Mouse (Mus musculus) 3134 (cell line): ENCODE data around the gene Sspo.

Experiments used
- DNase-seq: peaks from one replicate; pipeline ENCODE4 v3.0.0-alpha.2; 2011; ENCODE audit warnings: low spot score; ENCODE audit not compliant: insufficient read length; ENCODE audit errors: extremely low read depth

Gene Sspo

DNA sequence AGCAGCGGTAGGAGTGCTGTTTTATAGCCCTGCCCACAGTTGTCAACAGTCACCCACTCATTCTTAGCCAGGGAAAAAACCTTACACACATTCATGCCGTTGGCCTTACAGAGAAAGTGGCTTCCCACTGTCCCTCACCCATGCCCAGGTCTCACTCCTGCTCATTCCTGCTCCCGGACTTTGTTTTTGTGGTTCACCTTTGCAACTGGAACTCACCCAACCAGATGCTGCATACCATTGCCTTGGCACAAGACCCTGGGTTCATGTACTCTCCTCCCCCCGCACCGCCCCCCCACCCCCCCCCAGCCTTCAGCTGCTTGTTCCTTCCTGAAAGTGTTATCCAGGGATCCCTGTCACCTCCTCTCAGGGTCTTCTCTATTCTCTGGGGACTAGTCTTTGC, 12.9 kb upstream of the Sspo start:
- no peak for DNase-seq

DNA sequence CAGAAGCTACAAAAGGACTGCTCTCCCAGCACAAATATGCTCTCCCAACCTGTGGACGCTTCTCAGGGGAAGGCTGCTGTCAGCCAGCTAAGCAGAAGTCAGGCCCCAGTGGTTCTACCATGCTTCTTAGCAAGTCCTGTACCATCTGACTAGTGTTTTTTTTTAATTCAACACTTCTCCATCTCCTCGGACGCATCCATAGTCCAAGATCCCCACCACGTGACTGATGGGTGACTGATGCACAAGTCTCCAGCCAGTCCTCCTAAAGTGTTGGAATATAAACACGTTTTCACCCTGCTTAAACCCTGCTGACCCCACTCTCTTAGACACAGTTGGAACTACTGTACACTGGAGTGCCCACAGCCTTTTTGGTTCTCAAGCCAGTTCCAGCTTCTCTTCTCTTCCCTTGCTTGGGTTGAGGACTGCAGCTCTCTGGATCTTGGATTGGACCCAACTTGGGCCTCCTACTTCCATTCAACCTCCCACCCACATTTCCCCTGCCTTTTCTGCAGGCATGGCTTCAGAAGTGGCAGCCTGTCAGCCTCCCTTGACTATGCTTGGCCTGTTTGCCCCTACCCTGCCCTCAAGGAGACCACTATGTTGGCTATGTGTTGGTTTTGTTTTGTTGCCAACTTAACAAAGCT, 12.2 kb upstream of the Sspo start:
- DNase-seq, result no peak

DNA sequence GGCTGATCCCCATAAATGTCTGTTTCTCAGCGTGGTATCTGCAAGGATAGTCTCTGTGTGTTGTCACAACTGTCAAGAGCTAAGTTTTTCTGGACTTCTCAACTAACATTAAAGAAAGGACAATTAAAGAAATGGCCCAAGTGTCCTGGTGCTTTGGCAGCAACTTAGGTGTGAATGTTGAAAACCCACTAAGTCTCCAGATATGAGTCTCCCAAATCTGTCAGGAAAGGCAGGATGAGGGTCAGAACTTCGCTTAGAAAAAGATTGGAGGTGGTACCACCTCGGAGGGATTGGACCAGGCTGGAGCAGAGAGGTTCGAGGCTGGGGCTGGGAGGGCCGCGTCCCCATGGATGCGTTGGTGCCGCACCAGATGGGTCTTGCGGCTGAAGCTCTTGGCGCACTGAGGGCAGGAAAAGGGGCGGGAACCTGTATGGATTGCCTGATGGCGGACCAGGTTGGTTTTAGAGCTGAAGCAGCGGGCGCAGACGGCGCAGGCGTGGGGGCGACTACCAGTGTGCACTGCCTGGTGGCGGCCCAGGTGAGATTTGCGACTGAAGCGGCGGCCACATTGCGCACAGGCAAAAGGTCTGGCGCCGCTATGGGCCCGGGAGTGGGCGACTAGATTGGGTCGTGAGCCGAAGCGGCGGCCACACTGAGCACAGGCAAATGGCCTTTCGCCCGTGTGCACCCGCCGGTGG, 10.2 kb upstream of the Sspo start:
- no peak for DNase-seq

DNA sequence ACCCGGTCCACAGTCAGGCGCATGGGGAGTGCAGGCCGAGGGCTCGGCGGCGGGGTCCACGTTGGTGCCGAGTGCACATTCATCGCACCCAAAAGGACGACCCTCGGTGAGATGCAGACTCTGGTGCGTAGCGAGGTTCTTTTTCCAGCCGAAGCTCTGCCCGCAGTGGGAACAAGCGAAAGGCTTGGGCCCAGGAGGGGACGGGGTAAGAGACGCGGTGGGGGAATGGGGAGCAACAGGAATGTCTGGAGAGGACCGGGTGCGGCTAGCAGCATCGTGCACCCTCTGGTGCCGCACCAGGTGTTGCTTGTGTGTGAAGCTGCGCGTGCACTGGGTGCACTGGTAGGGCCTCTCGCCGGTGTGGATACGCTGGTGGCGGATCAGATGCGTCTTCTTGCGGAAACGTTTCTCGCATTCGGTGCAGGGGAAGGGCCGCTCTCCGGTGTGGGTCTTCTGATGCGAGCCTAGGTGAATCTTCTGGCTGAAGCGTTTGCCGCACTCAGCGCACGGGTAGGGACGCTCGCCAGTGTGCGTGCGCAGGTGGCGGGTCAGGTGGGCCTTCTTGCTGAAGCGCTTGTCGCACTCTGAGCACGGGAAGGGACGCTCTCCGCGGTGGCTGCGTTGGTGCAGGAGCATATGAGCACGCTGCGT, 9.4 kb upstream of the Sspo start:
- DNase-seq, result no peak

DNA sequence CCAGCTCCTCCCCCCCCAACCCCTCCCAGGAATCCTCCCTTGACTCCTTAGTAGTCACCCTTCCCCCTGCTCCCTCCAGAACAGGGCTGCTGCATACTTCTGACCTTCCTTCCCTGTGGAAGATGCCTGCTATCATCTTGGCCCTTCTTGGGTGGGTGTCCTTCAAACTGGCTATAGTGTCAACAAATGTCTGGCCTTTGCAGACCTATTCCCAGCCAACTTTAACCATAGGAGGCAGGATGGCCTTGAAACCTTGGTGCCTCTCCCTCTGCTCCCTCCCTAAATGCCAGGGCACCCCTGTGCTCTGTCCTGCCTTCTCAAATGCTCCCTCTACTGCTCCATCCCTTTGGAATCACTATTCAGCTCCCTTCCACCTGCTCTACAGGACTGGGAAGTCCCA, 8.4 kb upstream of the Sspo start:
- no peak for DNase-seq

- DNase-seq, result no peak
These were observed 7.6 kb upstream of the Sspo start for GRCm38 (mm10) chr6:48440306-48441014.

- DNase-seq, result no peak
These were observed 4.3 kb upstream of the Sspo start for GRCm38 (mm10) chr6:48443592-48444309.

DNA sequence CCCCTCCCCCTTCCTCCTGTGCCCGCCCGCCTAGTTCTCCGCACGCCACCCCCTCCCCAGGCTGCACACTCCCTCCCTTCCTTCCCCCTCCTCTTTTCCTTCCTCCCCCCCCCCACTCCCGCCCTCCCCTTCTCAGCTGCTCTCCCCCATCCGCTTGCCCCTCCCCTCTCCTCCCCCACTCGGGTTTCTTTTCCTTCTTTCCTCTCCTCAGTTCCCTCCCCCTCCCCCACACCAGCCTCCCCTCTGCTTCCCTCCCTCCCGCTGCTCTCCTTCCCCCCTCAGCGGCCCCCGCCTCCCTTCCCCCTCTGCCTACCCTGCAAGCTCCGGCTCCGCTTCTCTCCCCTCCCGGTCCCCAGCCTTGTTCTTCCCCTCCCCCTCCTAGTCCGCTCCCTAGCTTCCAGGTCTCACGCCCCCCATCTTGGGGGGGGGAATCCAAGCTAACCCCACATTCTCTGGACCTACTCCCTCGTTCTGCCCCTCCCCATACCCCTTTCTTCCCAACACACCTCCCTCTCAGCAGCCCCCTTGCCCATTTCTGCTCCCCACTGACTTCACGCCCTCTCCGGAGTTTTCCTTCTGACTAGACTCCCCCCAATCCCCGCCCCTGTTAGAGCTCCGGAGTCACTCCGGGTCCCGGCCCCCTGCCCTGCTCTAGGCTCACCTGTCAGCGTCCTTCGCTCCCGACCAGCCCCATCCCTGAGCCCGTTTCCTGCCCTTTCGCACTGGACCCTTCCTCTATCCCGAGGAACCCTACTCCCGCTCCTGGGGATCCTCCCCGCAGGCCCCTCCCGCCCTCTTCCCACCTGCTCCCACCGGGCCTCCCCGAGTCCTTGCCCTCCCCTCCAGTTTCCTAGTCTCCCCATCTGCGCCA, 3.5 kb upstream of the Sspo start:
- no peak for DNase-seq

DNA sequence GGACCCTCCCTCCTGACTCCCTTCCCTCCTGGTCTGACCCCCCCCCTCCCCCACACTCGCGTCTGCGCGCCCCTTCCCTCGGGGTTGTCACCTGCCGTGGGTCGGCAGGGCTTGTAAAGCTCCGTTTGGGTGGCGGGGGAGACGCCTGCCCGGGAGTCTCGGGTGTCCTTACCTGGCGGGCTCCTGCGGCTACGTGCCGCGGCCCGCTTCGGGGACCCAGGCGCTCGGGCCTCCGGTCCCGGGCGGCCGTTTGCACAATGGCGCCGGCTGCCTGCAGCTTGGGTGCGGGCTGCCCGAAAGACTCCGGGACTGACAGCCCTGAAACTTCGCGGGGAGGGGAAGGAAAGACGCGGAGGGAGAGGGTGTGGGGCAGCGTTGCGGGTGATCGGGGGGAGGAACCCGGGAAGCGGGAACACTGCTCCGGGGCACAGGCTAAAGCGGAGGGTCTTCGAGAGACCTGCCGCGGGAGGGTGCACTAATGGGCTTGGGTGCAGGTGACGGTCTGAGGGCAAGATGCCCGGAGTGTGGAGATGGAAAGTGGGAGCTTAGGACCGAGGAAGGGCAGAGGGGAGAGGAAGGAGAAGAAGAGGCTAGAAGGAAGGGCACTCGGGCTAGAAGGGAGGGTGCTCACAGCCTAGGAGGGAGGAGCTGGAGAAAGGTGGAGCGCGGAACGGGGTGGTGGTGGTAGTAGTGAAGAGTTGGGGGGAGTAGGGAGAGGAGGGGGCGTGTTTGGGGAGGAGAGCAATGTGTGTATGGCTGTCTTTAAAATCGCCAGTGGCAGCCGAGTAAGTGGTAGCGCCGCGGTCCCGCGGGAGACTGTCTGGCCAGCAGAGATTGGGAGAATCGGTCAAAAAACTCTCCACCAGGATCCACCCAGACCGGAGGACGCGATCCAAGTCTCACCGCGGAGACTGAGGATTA, 2.6 kb upstream of the Sspo start, which contains the start of gene Zfp467:
TSS of gene Zfp467 (minus strand) at position 645 of the 921 bp plus-strand sequence.
- DNase-seq, result no peak

GRCm38 (mm10) chr6:48446256-48446655, 1.8 kb upstream of the Sspo start:
- DNase-seq, result no peak

GRCm38 (mm10) chr6:48446896-48447295, 1.1 kb upstream of the Sspo start:
- no peak for DNase-seq

GRCm38 (mm10) chr6:48448527-48448926, 498 bp downstream of the Sspo start:
- DNase-seq, result no peak

DNA sequence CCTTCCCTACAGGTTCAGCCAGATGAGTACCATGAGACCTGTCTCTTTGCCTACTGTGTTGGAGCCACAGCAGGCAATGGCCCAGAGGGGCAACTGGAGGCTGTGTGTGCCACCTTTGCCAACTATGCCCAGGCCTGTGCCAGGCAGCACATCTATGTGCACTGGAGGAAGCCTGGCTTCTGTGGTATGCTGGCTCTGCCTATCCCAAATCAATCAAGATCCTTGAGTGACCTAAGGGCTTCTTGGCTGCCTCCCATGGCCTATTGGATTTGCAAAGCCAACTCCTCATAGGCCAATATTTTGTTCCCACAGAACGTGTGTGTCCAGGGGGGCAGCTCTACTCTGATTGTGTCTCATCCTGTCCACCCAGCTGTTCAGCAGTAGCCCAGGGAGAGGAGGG, 4.1 kb downstream of the Sspo start:
- no peak for DNase-seq

GRCm38 (mm10) chr6:48452771-48453170, 4.7 kb downstream of the Sspo start:
- no peak for DNase-seq

DNA sequence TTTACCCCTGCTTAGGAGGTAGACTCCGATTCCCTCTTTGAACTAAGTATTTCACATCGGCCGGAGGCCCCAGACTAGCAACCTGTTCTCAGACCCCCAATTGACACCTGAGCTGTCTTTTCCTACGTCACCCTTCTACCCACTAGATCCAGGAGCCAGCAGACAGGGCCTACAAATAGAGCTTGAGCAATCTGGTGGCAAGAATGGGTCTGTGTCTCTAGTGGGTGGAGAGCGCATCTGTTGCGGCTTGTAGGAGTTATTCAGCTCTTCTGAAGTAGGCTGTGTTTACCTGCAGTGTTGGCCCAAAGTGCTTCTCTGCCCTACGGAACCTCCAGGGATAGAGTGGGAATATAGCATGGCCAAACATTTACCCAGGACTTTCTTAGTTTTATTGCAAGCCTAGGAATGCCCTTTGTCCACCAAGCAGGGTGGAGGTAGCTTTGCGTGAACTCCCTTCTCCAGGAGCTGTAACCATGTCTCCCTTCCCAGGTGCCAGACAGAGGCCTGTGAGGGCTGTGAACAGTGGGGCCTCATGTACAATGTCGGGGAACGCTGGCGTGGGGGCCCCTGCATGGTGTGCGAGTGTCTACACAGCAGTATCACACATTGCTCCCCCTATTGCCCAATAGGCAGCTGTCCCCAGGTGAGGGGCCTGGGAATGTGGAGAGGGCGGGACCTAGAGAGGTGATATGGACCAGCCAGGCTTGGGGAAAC, 17.1 kb downstream of the Sspo start:
- no peak for DNase-seq

DNA sequence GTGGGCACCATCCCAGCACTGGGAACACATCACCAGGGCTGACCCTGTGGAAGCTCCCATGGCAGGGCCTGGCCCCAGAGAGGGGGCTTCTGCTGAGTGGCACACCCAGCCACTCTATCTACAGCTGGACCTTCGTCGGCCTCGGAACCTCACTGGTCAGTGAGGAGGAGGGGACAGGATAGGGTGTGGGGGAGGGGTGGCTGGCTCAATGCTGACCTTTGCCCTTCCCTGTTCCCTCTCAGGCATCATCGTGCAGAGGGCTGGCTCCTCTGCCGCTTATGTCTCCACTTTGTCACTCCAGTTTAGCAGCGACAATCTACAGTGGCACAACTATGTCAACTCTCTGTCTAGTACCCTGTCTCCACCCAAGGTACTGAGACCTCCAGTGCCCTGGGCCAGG, 18.7 kb downstream of the Sspo start:
- DNase-seq, result no peak

- DNase-seq, result no peak
These were observed 19.5 kb downstream of the Sspo start for GRCm38 (mm10) chr6:48467490-48467889.

- no peak for DNase-seq
These were observed 22.7 kb downstream of the Sspo start for GRCm38 (mm10) chr6:48470739-48471138.
